Mouse (Mus musculus) cortical plate, adult 2 months (tissue): ENCODE data around the gene Ckap4. TPM values are rescaled to one million over a fixed set of nuclear protein-coding genes. Genes with fewer than 3 reads are reported as not detected.
A peak's percentile ranks its signal among the peaks of the same experiment; 100 is the strongest.

Source experiments
- H3K27ac ChIP-seq: fragments of 200-500 bp; 2 replicates; pipeline ENCODE4 v1.5.1; 2012; ENCODE audit warnings: low read length, control low read depth, inconsistent platforms; ENCODE audit not compliant: insufficient read depth
- H3K4me1 ChIP-seq: fragments of 200-500 bp; 2 replicates; pipeline ENCODE4 v1.6.1; 2011; ENCODE audit warnings: low read length; ENCODE audit not compliant: control insufficient read depth, insufficient read depth
- H3K4me3 ChIP-seq: fragments of 200-500 bp; 2 replicates; pipeline ENCODE4 v1.5.1; 2011; ENCODE audit warnings: mild to moderate bottlenecking, low read length, control low read depth; ENCODE audit not compliant: insufficient read depth
- CTCF ChIP-seq: fragments of 200-500 bp; IDR thresholded peaks from 2 replicates; pipeline ENCODE4 v1.5.1; 2011; ENCODE audit warnings: mild to moderate bottlenecking, control low read depth, low read length; ENCODE audit not compliant: insufficient read depth; ENCODE audit errors: extremely low read depth
- POLR2A ChIP-seq: fragments of 200-500 bp; IDR thresholded peaks from 2 replicates; pipeline ENCODE4 v1.6.1; 2011; ENCODE audit warnings: mild to moderate bottlenecking, low read length, control low read depth; ENCODE audit not compliant: insufficient read depth; ENCODE audit errors: extremely low read depth
- polyA plus RNA-seq: library from polyadenylated mRNA; depleted of rRNA; stranded (reverse); fragments of >200 nt; gene quantifications from 2 replicates; pipeline ENCODE4 v1.2.3, GENCODE M21; 2012

Gene Ckap4
- polyA plus RNA-seq, 1 experiment, result 13.2 TPM

GRCm38 (mm10) chr10:84571052-84571639 is 37.3 kb upstream of the Ckap4 start:
- Histone ChIP-seq H3K4me1 (no peaks in the 10 kb centered on the region), H3K27ac (no peak overlapping the region), H3K4me3 (no peak overlapping the region)
- TF ChIP-seq CTCF (no peak), POLR2A (no peak)

GRCm38 (mm10) chr10:84564427-84564826 is 30.6 kb upstream of the Ckap4 start:
- TF ChIP-seq CTCF, result no peak
- no peak for TF ChIP-seq POLR2A
- Histone ChIP-seq H3K4me1 (no peaks in the 10 kb centered on the region), H3K4me3 (no peak overlapping the region)

GRCm38 (mm10) chr10:84562567-84563554 is 29.0 kb upstream of the Ckap4 start:
- TF ChIP-seq CTCF (no peak), POLR2A (no peak)
- Histone ChIP-seq H3K4me3 (no peak overlapping the region), H3K27ac (no peak overlapping the region), H3K4me1 (no peaks in the 10 kb centered on the region)

More at GRCm38 (mm10) chr10:84564427-84564826, 30.6 kb upstream of the Ckap4 start:
- no peak overlapping the region for H3K27ac ChIP-seq

- H3K4me3 ChIP-seq, result no peak overlapping the region
- no peak overlapping the region for H3K27ac ChIP-seq
- H3K4me1 ChIP-seq, result no peaks in the 10 kb centered on the region
- TF ChIP-seq POLR2A, result no peak
- no peak for TF ChIP-seq CTCF
Measured at GRCm38 (mm10) chr10:84562121-84562520, 28.3 kb upstream of the Ckap4 start.

GRCm38 (mm10) chr10:84559986-84560385 is 26.1 kb upstream of the Ckap4 start:
- TF ChIP-seq POLR2A, result no peak
- TF ChIP-seq CTCF, result no peak
- H3K4me1 ChIP-seq, result no peaks in the 10 kb centered on the region
- no peak overlapping the region for H3K27ac ChIP-seq
- no peak overlapping the region for H3K4me3 ChIP-seq

GRCm38 (mm10) chr10:84558511-84558910 is 24.6 kb upstream of the Ckap4 start:
- 0 out of 2 replicates have a peak, but pooled peaks have one; percentile 1 for TF ChIP-seq CTCF
- no peak for TF ChIP-seq POLR2A
- Histone ChIP-seq H3K4me3 (no peak overlapping the region), H3K4me1 (no peaks in the 10 kb centered on the region)

GRCm38 (mm10) chr10:84556120-84556519 is 22.3 kb upstream of the Ckap4 start:
- no peaks in the 10 kb centered on the region for H3K4me1 ChIP-seq
- H3K27ac ChIP-seq, result no peak overlapping the region
- TF ChIP-seq CTCF (no peak), POLR2A (no peak)
- no peak overlapping the region for H3K4me3 ChIP-seq

More at GRCm38 (mm10) chr10:84558511-84558910, 24.6 kb upstream of the Ckap4 start:
- H3K27ac ChIP-seq, result no peak overlapping the region

- Histone ChIP-seq H3K27ac (no peak overlapping the region), H3K4me1 (no peaks in the 10 kb centered on the region), H3K4me3 (no peak overlapping the region)
- TF ChIP-seq POLR2A (no peak), CTCF (no peak)
Measured at GRCm38 (mm10) chr10:84554291-84555009, 20.6 kb upstream of the Ckap4 start.

- no peak for TF ChIP-seq POLR2A
- TF ChIP-seq CTCF, result no peak
- no peaks in the 10 kb centered on the region for H3K4me1 ChIP-seq
- no peak overlapping the region for H3K4me3 ChIP-seq
- H3K27ac ChIP-seq, result no peak overlapping the region
Measured at GRCm38 (mm10) chr10:84552477-84552876, 18.6 kb upstream of the Ckap4 start.
